Mouse (Mus musculus): ENCODE measurements around the gene Iqschfp.

Gene Iqschfp

DNA sequence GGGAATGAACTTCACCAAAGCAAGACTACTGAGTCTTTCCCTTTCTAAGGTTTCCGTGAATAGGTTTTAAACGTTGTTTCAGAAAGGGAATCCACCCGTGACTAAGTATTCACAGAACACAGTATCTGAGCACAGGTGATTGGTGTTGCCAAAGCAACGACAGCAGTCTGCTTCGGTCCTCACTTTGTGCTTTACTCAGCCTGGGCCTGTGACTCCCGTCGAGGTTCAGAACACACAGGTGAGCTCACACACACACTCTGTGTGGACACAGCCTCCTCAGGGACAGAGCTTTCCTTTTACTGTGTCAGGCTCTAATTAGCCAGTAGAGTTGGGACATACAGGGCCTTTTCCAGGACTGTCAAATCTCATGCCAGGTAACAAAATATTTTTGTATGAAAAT is 542.4 kb downstream of the Iqschfp start:
- no peak for DNase-seq (ENCODE audit: low read depth)

- no peak for DNase-seq (ENCODE audit: low read depth)
Observed at GRCm38 (mm10) chr3:68434897-68435296, 542.9 kb downstream of the Iqschfp start.

DNA sequence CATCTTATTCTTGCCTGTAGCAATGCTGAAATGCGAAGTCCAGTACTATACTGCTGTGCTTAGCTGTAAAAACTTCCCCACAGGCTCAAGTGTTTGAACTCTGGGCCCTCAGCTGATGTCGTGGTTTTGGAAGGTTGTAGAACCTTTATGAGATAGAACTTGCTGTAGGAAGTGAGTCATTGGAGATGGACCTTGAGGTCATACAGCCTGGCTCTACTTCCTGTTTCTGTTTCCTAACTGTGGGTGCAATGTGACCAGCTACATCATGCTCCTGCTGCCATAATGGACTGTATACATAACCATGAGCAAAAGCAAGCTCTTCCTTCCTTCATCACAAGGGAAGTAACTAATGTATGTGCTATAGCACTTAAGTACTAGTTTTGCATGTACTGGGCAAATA is 556.4 kb downstream of the Iqschfp start:
- no peak for DNase-seq (ENCODE audit: low read depth)

DNA sequence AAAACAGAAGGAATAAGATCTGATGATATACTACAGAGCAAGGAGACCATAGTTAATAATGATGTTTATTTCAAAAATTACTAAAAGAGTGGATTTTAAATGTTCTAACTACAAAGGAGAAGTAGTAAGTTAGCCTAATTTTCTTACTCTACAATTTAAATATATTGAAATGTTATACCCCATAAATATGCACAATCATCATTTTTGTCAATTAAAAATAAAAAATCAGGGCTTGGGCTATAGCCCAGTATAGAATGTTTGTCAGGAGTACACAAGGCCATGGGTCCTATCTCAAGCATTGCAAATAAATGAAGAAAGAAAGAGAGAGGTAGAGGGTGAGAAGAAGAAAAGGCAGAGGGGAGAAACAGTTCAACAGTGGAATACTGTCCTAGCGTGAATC is 559.6 kb downstream of the Iqschfp start:
- DNase-seq (ENCODE audit: low read depth) = no peak

- DNase-seq (ENCODE audit: low read depth) = no peak
Observed at GRCm38 (mm10) chr3:68453266-68453665, 561.2 kb downstream of the Iqschfp start.

- DNase-seq (ENCODE audit: low read depth) = no peak
Observed at GRCm38 (mm10) chr3:68453719-68454455, 561.9 kb downstream of the Iqschfp start.

GRCm38 (mm10) chr3:68466643-68467042 is 574.6 kb downstream of the Iqschfp start:
- no peak for DNase-seq (ENCODE audit: low read depth)

DNA sequence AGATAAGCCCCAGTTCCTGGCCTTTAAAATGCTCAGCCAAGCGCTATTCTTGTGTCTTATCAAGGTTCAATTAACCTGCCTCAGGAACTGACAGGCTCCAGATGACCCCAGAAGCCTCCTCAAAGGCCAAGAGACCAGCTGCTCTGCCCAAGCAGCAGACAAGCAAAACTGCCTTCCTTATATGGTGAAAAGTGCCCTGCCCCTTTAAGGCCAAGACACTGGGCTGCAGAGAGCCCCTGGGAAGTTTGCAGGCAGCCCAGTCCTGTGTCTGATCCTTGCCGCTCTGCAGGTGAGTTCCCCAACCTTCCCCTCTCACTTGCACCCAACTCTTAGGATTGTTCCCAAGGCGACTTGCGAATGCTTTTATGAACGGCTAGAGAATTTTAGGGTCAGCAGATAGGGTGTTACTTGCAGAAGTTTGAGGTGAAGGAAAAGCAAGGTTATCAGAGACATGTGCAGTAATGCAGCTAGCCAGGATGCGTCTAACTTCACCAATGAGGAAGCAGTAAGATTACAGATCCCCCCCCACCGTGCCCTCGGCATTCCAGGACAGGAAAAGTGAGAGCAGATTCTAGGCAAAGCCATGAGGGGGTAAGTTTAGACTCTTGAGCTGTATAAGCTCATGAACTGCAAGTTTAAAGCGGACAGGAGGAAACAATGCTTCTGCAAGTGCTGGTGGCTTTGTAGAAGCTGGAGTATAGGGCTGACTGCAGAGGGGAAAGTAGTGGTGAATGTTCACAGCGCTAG is 576.1 kb downstream of the Iqschfp start:
- DNase-seq (ENCODE audit: low read depth) = no peak

- DNase-seq (ENCODE audit: low read depth) = no peak
Observed at GRCm38 (mm10) chr3:68469643-68470042, 577.6 kb downstream of the Iqschfp start.

DNA sequence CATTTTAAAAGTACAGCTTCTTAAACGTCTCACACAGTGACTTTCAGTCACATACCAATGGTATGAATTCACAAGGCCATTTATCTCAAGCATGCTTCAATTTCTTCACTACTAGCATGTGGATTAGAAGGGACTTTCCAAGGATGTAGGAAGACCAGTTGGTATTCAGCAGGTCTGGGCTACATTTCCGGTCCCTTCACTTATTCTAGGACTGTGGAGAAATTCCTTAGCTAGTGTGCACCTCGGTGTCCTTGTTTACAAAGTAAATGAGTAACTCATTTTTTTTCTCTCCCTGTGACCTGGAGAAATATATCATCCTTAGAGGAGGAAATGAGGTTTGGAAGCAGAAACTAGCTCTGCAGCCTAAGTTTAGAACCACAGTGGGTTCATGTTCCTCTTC is 578.0 kb downstream of the Iqschfp start:
- DNase-seq (ENCODE audit: low read depth) = no peak

DNA sequence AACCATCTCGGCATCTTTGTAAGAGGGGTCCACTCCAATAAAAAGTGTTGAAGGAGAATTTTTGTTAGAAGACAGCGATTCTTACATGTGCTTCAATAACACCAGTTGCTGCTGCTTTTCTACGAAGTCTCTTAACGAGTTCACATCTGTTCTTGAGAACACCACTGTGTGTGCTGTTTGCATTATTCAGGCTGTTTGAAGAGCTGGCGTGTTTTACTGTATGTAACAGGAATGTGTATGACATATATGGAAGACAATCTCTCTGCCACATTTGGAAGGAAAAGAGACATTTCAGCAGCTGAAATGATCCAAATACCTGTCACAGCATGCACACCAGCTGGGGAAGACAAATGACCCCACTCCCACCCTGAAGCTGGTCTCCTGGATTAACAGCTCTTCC is 578.6 kb downstream of the Iqschfp start:
- DNase-seq (ENCODE audit: low read depth) = no peak

DNA sequence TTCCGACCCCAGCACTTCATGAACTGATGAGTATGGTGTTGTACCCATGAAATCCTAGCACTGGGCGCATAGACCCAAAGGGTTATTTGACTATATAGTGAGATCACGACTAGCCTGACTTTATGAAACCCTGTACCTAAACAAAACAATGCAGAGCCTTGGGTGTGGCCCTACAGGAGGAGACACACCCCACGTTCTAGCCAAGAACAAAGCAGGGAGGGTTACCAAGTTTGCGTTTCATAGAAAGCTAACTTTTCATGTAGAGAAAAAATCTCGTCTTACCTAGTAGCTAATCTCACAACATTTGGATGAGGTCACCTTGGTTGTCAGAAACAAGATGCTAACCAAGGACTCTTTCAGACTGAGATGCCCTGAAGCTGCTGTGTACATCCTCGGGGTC is 584.3 kb downstream of the Iqschfp start:
- no peak for DNase-seq (ENCODE audit: low read depth)

DNA sequence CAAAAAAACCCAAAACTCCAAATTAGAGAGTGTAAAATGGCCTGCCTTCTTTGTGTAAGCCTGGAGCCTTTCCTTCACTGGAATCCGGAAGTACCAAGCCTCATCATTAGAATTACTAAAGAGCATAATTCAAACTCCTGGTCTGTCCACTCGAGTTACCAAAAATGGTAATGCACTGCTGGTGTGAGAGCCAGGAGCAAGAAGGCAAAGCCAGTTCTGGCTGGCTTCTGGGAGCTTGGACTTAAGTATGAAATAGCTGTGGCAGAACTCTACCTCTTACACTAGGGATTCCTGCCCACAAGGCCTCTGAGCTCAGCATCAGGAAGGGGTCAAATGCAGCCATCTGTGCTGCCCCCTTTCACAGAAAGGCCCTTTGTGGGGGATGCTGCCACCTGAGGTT is 585.4 kb downstream of the Iqschfp start:
- no peak for DNase-seq (ENCODE audit: low read depth)

- no peak for DNase-seq (ENCODE audit: low read depth)
Observed at GRCm38 (mm10) chr3:68479266-68479665, 587.2 kb downstream of the Iqschfp start.

GRCm38 (mm10) chr3:68483517-68483916 is 591.5 kb downstream of the Iqschfp start:
- DNase-seq (ENCODE audit: low read depth) = no peak

DNA sequence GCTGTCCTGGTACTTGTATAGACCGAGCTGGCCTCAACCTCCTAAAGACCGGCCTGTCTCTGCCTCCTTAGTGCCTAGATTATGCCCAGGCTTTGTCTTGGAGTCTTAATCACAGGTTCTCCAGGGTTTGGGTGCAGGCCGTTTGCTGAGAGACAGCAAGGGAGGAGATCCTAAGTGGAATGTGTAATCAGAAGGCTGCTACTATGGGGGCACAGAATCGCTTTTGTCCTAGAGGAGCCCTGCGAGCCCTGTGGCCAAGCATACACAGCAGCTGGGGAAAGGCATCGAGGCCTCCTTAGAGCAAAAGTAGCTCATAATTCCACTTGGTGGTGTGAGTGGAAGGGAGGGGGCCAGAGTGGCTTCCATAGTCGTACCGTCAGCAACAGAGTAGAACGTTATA is 592.0 kb downstream of the Iqschfp start:
- DNase-seq (ENCODE audit: low read depth) = no peak

- no peak for DNase-seq (ENCODE audit: low read depth)
Observed at GRCm38 (mm10) chr3:68484561-68484960, 592.5 kb downstream of the Iqschfp start.

DNA sequence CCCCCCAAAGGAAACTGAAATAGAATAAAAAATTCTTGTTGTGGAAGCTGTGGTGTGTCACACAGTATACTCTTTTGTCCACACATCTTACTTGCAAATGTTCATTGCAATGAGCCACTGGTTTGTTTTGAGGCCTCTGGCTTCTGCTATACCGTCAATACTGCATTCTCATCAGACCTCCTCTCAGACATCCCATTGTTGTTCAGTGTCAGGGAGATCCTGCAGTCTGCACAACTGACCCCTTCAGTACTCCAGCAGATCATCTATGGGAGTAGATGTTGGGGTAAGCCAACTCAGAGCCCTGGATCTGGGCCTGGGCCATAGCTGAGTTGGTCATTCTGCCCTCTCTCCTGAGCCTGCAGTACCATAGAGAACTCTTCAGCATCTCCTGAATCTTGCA is 595.6 kb downstream of the Iqschfp start:
- DNase-seq (ENCODE audit: low read depth) = no peak

- no peak for DNase-seq (ENCODE audit: low read depth)
Observed at GRCm38 (mm10) chr3:68488316-68488715, 596.3 kb downstream of the Iqschfp start.

DNA sequence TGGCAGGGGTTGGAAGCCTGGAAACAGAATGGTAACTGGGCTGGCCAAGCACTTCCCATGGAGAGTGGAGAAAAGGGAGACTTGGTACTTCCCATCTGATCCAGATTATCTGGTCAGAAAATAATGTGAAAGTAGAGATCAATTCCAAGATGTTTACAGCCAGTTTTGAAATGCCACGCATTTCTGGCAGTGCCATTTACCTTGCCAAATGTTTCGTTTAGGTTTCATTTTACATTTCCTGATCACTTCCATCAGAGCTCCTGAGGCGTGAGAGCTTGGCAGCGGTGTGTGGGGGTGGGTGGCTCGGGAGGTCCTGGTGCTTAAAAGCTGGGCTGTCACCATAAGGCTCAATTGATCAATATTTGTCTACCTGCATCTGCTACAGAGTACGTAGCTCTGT is 599.5 kb downstream of the Iqschfp start:
- no peak for DNase-seq (ENCODE audit: low read depth)

- no peak for DNase-seq (ENCODE audit: low read depth)
Observed at GRCm38 (mm10) chr3:68492066-68492465, 600.0 kb downstream of the Iqschfp start.

GRCm38 (mm10) chr3:68492513-68492912 is 600.5 kb downstream of the Iqschfp start:
- no peak for DNase-seq (ENCODE audit: low read depth)

DNA sequence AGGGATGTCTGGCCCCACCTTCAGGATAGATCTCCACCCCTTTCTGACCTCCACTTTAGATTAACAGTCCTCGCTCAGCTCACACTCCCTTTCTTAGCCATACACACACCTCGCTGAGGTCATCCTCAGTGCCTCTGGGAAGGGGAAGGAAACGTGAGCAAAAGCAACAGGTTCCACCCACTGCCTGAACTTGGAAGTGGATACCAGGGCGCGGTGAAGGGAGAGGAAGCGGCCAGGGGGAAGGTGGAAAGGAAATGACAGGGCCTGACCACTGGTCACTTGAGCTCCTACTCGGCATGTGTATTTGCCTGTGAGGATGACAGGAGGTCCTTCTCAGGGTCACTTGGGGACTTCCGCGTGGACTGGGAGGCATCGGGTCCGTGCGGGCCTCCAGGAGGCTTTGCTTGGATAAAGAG is 601.1 kb downstream of the Iqschfp start:
- no peak for DNase-seq (ENCODE audit: low read depth)
